Mouse (Mus musculus) kidney, adult 9 months (tissue): ENCODE measurements at regions not wholly inside any gene's neighbourhood (a gene's known extent, or its start where the extent isn't known, plus 50 kb on each side); places are given as distances from the start of the nearest gene placed in this dataset.

Experiments used
- DNase-seq: peaks from one replicate; pipeline ENCODE4 v3.0.0; 2022

- DNase-seq: no peak
Observed at GRCm38 (mm10) chr10:91734691-91735090, 553.6 kb upstream of the Tmpo start.

DNA sequence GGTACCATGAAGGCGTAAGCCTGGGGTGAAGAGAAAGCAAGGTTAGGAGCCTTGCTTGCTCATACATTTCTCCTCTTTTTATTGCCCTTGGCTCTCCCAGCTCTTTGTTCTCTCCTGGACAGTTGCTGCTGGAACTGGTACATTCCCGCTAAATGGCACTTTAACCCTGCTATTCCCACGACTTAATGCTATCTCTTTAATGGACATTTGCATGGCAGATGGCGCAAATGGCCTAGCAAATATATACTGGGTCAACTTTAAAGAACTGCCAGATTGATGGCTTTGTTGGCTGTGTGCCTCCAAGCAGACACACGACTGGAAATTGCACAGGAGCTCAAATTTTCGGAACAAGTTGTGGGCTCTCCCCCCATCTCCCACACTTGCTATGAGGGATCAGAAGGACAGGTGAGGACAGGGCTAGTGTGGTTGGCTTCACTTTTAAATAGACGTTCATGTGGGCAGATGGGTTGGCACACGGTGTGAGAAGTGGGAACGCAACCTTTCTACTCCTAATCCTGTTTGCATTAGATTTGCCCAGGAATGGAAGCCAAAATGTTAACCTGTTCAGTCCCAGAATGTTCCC is 551.0 kb upstream of the Tmpo start:
- no peak for DNase-seq

DNA sequence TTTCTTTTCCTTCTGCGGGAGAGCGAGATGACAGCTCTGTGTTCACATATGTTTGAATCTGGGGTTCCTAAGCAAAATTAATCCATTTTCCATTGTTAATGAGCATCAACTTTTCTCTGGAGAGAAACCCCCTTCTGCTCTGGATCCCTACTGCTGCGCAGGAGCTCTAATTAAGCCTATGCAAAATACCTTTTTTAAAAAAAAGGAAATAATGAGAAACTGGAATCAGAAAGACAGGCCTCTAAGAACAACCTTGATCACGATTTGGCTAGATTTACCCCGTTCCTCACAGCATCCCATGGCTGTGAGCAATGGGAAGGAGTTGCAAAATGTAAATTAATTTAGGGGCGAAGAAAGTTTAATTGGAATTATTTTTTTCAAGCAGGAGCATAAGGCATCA is 548.9 kb upstream of the Tmpo start:
- no peak for DNase-seq

GRCm38 (mm10) chr10:91719561-91720371 is 538.7 kb upstream of the Tmpo start:
- no peak for DNase-seq

DNA sequence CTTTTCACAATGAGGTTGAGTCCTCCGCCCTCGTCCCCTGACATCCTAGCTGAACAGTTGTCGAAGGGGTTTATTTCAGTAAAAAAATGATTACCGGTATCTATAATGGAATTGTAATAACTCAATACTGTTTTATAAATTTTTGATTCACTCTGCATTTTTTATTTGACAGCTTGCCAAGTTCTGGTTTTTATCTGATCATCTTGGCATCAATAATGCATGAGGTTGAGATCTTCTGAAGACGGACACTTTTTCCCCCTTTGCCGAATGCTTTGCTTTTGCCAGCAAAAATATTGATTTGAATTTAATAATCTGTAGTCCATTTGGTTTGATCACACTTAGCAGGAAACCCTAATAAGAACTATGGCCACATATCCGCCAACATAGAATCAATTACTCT is 535.5 kb upstream of the Tmpo start:
- no peak for DNase-seq

DNA sequence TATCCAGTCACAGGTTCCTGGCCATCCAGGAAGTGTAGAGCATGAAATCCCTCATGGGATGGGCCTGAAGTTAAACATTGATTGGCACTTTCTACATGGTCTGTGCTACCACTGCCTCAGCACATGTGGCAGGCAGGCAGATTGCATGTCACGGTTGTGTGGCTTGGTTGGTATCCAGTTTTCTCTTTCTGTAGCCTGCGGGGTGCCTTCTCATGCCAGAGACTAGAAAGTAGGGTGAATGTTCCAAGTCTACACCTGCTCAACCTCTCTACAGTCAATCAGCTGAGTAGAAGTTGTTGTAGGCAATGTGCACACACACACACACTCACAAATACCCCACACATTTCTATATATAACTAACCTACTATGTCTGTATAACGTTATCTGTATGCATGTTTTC is 533.5 kb upstream of the Tmpo start:
- DNase-seq: peak; percentile 3

DNA sequence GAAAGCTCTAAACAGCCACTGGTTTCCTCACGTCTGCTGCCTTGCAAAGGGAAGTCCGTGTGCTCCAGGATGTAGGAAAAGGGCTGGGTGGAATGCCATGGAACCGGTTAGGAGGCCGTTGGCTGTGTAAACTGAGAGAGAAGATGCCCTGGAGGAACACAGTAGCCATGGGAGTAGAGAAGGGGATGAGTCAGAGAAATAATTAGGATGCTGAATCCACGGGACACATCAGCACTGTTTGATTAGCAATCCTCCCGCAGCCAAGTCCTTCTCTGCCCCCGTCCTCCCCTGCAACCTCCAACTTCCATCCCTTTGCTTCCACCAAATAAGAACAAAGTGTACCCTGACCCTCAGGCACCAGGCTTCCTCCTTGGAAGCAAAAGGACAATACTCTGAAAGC is 532.4 kb upstream of the Tmpo start:
- DNase-seq: no peak

- DNase-seq: no peak
Observed at GRCm38 (mm10) chr10:91706816-91707215, 525.7 kb upstream of the Tmpo start.

DNA sequence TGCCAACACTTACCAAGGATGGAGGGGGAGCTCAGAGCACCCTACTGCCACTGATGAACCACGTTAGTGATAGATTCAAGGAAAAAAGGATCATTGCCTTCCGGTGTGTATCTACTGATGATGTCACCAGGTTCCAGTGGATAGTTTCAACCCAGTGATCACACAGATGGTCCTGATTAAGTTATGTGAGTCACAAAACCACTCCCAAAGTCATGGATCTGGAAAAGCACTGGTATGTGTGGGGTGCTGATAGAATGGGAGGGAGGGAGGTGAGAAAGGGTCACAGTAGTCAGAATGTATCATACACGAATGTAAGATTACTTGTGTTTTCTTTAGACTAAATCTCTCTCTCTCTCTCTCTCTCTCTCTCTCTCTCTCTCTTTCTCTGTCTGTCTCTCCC is 523.6 kb upstream of the Tmpo start:
- DNase-seq: no peak

DNA sequence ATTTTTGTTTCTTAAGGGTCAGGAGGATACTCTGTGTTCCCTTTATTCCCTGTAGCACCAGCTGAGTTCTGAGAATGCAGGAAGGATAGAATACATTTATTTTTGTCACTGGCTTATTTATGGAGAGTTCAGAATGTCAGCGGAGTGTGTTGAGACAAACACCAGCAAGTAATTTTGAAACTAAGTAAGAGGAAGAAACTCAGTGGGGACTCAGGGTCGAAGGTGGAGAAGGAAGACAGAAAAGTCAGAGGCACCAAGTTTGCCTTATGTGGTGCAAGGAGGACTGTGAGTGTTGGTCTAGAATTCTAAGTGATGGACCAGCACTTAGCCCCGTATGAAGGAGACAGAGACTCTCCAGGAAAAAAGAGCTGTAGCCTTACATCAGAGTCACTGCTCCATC is 520.7 kb upstream of the Tmpo start:
- DNase-seq: no peak

DNA sequence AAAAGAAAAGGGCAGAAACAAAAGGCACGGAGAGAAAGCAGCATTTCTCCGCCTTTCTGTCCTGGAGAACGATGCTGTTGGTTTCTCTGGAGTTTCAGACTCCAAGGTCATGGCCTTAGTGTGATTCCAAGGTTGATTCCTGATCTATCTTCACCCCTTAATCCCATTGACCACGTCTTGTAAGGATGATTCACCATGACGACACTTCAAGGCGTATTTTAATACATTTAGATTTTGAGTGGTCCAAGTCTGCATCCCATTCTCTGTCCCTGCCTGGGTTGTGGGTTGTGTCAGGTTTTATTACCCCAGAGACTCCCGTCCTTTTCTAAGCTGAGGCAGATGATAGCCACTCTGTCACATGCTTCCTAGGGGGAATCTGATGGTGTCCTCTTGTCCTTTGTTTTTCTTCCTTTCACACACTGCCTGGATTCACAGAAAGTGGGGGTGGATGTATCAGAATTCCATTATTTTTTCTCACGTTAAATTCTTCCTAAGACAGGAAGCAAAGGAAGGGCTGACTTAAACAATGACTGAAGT is 505.0 kb upstream of the Tmpo start:
- no peak for DNase-seq

GRCm38 (mm10) chr10:91685164-91686027 is 504.3 kb upstream of the Tmpo start:
- DNase-seq: peak; percentile 1

GRCm38 (mm10) chr10:91679641-91680040 is 498.5 kb upstream of the Tmpo start:
- DNase-seq: no peak

- no peak for DNase-seq
Observed at GRCm38 (mm10) chr10:91637911-91638310, 456.8 kb upstream of the Tmpo start.

GRCm38 (mm10) chr10:91628672-91629071 is 447.6 kb upstream of the Tmpo start:
- no peak for DNase-seq

DNA sequence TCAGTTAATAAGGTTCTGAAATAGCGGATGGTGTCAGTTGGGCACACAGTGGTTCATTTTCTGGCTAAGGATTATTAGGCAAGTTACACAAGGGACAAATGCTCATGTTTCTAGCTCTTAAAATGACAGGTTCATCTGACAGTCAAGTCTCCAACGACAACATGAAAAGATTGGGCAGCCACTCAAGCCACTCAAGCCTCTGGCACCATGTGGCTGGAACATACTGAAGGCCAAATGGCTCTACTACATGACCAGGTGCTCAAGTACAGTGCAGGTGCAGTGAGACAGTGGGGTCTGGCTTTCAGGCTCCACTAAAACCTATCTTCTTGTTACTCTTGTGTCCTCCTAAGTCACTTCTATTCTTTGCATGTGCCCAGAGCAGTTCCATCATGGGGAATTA is 441.2 kb upstream of the Tmpo start:
- no peak for DNase-seq

- DNase-seq: no peak
Observed at GRCm38 (mm10) chr10:91613794-91614479, 432.8 kb upstream of the Tmpo start.

DNA sequence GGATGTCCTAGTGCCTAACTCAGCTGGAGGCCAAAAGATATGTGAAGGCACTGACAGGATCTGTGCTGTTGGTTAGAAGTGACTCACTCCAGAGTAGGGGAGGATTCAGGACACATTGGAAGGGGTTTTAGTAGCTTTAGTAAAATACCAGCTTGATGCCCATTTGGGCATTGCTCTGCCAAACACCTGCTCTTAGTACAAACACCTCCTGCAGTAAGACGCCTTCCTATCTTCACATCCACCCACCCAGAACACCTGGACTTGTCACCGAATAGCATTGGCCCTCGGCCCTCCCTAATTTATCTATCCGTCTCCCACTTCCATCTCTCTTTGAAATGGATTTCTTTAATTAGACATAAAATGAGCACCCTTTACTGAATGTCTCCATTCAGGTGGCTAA is 430.9 kb upstream of the Tmpo start:
- no peak for DNase-seq

GRCm38 (mm10) chr10:91594891-91595290 is 413.8 kb upstream of the Tmpo start:
- DNase-seq: peak; percentile 70

- no peak for DNase-seq
Observed at GRCm38 (mm10) chr10:91593378-91593777, 412.3 kb upstream of the Tmpo start.

- DNase-seq: no peak
Observed at GRCm38 (mm10) chr10:91591845-91592244, 410.7 kb upstream of the Tmpo start.

DNA sequence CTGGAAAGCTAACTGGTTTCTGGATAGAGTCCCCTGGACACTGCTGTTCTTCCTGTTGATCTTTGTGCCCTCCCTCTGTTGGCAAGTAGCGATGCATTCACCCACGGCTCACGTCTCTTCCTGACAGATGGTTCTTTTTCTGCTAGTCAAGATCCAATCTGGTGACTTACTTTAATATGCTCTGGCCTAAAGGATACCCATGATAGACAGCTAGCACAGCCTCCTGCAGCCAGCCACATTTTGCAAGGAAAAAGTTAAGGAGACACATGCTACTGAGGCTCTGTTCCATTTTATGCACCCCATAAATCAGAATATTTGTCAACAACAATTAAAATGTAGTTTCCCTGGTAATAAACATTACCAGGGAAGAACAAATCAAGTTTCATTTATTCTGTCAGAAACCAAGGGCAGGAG is 410.3 kb upstream of the Tmpo start:
- no peak for DNase-seq

DNA sequence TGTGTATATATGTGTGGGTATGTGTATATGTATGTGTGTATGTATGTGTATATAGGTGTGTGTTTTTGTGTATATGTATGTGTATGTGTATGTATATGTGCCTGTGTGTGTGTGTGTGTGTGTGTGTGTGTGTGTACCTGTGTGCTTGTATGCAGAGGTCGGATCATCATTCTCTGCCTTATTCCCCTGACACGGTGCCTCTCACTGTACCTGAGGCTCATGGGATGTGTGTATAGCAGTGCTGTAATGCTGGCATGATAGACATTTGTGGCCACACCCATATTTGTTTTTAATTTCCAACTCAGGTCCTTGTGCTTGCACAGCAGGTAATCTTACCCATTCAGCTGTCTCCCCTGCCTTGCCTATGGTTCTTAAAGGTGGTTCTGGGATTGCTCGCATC is 402.1 kb upstream of the Tmpo start:
- DNase-seq: no peak
